Mouse (Mus musculus) forebrain, embryonic 13.5 days (tissue): ENCODE data around the gene Acadvl. TPM values are rescaled to one million over a fixed set of nuclear protein-coding genes. Genes with fewer than 3 reads are reported as not detected.
"Not testable (repeated sequence)": the region's sequence is repeated elsewhere in the genome, so short reads cannot be mapped to it uniquely, and the experiment has no call there.

Source experiments
- ATAC-seq: fragments of 200-750 bp; cut with Nextera tagmentation; 2 replicates; pipeline ENCODE4 v1.8.0; 2017
- H3K27ac ChIP-seq: fragments of 300-500 bp; sonication (generic); 2 replicates; pipeline ENCODE4 v1.5.1; 2015; ENCODE audit warnings: inconsistent platforms, mild to moderate bottlenecking, moderate library complexity
- H3K27me3 ChIP-seq: fragments of 300-500 bp; sonication (generic); 2 replicates; pipeline ENCODE4 v1.6.1; 2015; ENCODE audit warnings: mild to moderate bottlenecking, inconsistent platforms
- H3K36me3 ChIP-seq: fragments of 300-500 bp; sonication (generic); 2 replicates; pipeline ENCODE4 v1.6.1; 2015; ENCODE audit warnings: mild to moderate bottlenecking, inconsistent platforms; ENCODE audit not compliant: poor library complexity, severe bottlenecking
- H3K4me1 ChIP-seq: fragments of 300-500 bp; sonication (generic); 2 replicates; pipeline ENCODE4 v1.6.1; 2015; ENCODE audit warnings: inconsistent platforms
- H3K4me2 ChIP-seq: fragments of 300-500 bp; sonication (generic); 2 replicates; pipeline ENCODE4 v1.6.1; 2015; ENCODE audit warnings: inconsistent platforms, mild to moderate bottlenecking, moderate library complexity
- H3K4me3 ChIP-seq: fragments of 300-500 bp; sonication (generic); 2 replicates; pipeline ENCODE4 v1.5.1; 2015; ENCODE audit warnings: mild to moderate bottlenecking, inconsistent platforms
- H3K9ac ChIP-seq: fragments of 300-500 bp; sonication (generic); 2 replicates; pipeline ENCODE4 v1.6.1; 2015; ENCODE audit warnings: mild to moderate bottlenecking, inconsistent platforms
- H3K9me3 ChIP-seq: fragments of 300-500 bp; sonication (generic); replicated peaks from 2 replicates; pipeline ENCODE4 v1.6.1; 2016; ENCODE audit warnings: inconsistent platforms
- WGBS: fragments of 180-500 bp; shearing (Covaris S2); methylation state at CpG from one replicate; pipeline ENCODE4 v1.1.7; 2015; 5-methylcytosine and 5-hydroxymethylcytosine counted together
- polyA plus RNA-seq: library from polyadenylated mRNA; unstranded; fragments of >200 nt; fragmentation: Nextera tagmentation; extraction: Ambion mirVana; gene quantifications from 2 replicates; pipeline ENCODE4 v1.2.1, GENCODE M21; 2015

The Acadvl gene
- polyA plus RNA-seq, 1 experiment from 2014 or later = 48.7 TPM

- H3K9me3 ChIP-seq = no peaks in the 10 kb centered on the region
- H3K36me3 ChIP-seq = no peaks in the 10 kb centered on the region
- H3K27ac ChIP-seq = peak overlapping the region; percentile 48
- no peaks in the 10 kb centered on the region for H3K27me3 ChIP-seq
- 13% methylated on average over 6 of the region's 6 CpGs for WGBS
- peaks cover 90% of the 10 kb centered on the region for H3K4me1 ChIP-seq
- no peak for ATAC-seq
- peak overlapping the region; percentile 66 for H3K9ac ChIP-seq
- H3K4me2 ChIP-seq = peak overlapping the region; percentile 68
- H3K4me3 ChIP-seq = peak overlapping the region; percentile 37
Observed at GRCm38 (mm10) chr11:70024151-70024514, 8.9 kb upstream of the Acadvl start.

- Histone ChIP-seq H3K27me3 (no peaks in the 10 kb centered on the region), H3K36me3 (no peaks in the 10 kb centered on the region), H3K4me1 (peaks cover 91% of the 10 kb centered on the region), H3K27ac (peak overlapping the region; percentile 57), H3K4me3 (peak overlapping the region; percentile 37), H3K4me2 (peak overlapping the region; percentile 68), H3K9me3 (no peaks in the 10 kb centered on the region), H3K9ac (peak overlapping the region; percentile 66)
- ATAC-seq = no peak
- WGBS = 6% methylated on average over 21 of the region's 29 CpGs
Observed at GRCm38 (mm10) chr11:70023481-70024150, 8.4 kb upstream of the Acadvl start.

GRCm38 (mm10) chr11:70021264-70022132, 6.3 kb upstream of the Acadvl start:
- ATAC-seq = peak; percentile 71
- Histone ChIP-seq H3K27ac (peak overlapping the region; percentile 96), H3K9me3 (no peaks in the 10 kb centered on the region), H3K4me3 (peak overlapping the region; percentile 71), H3K36me3 (no peaks in the 10 kb centered on the region), H3K9ac (peak overlapping the region; percentile 92), H3K27me3 (no peaks in the 10 kb centered on the region), H3K4me1 (peaks cover 83% of the 10 kb centered on the region), H3K4me2 (peak overlapping the region; percentile 92)
- WGBS = under 1% methylated on average over 40 of the region's 40 CpGs

DNA sequence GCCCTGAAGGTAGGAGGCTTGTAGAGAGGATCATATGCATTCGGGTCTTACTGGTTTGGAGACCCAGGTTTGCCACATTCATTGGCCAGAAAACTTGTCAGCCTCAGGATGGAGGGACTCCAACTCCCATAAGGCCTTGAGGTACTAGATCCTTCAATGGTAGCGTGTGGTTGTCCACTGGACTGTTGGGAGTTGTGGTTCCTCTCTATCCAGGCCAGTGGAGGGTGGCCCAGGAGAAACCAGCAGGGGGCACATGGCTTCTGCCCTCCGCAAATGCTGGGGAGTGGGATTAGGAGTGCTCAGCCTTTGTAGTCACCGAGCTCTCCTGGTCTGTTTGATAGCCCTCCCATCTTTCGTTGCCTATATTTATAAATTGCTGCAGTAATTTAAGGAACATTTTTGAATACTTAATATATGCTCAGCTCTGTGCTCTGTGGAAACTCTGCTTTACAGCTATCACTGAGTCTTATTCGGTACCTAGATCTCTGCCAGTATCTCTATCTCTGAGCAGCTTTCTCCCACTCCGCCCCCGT, 5.6 kb upstream of the Acadvl start:
- Histone ChIP-seq H3K27me3 (no peaks in the 10 kb centered on the region), H3K27ac (peak overlapping the region; percentile 96), H3K9ac (peak overlapping the region; percentile 92), H3K9me3 (no peaks in the 10 kb centered on the region), H3K36me3 (no peaks in the 10 kb centered on the region), H3K4me3 (peak overlapping the region; percentile 71), H3K4me2 (peak overlapping the region; percentile 92), H3K4me1 (peaks cover 76% of the 10 kb centered on the region)
- ATAC-seq = peak; percentile 79
- under 1% methylated on average over 8 of the region's 8 CpGs for WGBS

GRCm38 (mm10) chr11:70020022-70020631, 4.9 kb upstream of the Acadvl start:
- H3K4me3 ChIP-seq = peak overlapping the region; percentile 71
- peak overlapping the region; percentile 96 for H3K27ac ChIP-seq
- no peaks in the 10 kb centered on the region for H3K9me3 ChIP-seq
- H3K4me1 ChIP-seq = peaks cover 74% of the 10 kb centered on the region
- no peaks in the 10 kb centered on the region for H3K27me3 ChIP-seq
- no peaks in the 10 kb centered on the region for H3K36me3 ChIP-seq
- peak overlapping the region; percentile 92 for H3K4me2 ChIP-seq
- no peak for ATAC-seq
- peak overlapping the region; percentile 92 for H3K9ac ChIP-seq
- 9% methylated on average over 8 of the region's 8 CpGs for WGBS

GRCm38 (mm10) chr11:70019495-70020021, 4.3 kb upstream of the Acadvl start:
- H3K27ac ChIP-seq = peak overlapping the region; percentile 96
- peaks cover 74% of the 10 kb centered on the region for H3K4me1 ChIP-seq
- 18% methylated on average over 2 of the region's 2 CpGs for WGBS

GRCm38 (mm10) chr11:70018131-70018990, 3.1 kb upstream of the Acadvl start:
- peak overlapping the region; percentile 71 for H3K4me3 ChIP-seq
- peak overlapping the region; percentile 92 for H3K9ac ChIP-seq
- no peaks in the 10 kb centered on the region for H3K27me3 ChIP-seq
- H3K27ac ChIP-seq = peak overlapping the region; percentile 96
- H3K4me1 ChIP-seq = peaks cover 67% of the 10 kb centered on the region
- peak overlapping the region; percentile 92 for H3K4me2 ChIP-seq
- ATAC-seq = no peak
- H3K9me3 ChIP-seq = no peaks in the 10 kb centered on the region
- 3% methylated on average over 19 of the region's 25 CpGs for WGBS
- H3K36me3 ChIP-seq = peaks cover 7% of the 10 kb centered on the region

More at GRCm38 (mm10) chr11:70019495-70020021, 4.3 kb upstream of the Acadvl start:
- Histone ChIP-seq H3K9me3 (no peaks in the 10 kb centered on the region), H3K4me2 (peak overlapping the region; percentile 92), H3K4me3 (peak overlapping the region; percentile 71), H3K27me3 (no peaks in the 10 kb centered on the region), H3K36me3 (no peaks in the 10 kb centered on the region), H3K9ac (peak overlapping the region; percentile 92)
- ATAC-seq = no peak

GRCm38 (mm10) chr11:70017199-70017767, 2.1 kb upstream of the Acadvl start:
- no peak for ATAC-seq
- 29% methylated on average over 7 of the region's 7 CpGs for WGBS
- peaks cover 56% of the 10 kb centered on the region for H3K4me1 ChIP-seq
- no peaks in the 10 kb centered on the region for H3K9me3 ChIP-seq
- peak overlapping the region; percentile 71 for H3K4me3 ChIP-seq
- peaks cover 18% of the 10 kb centered on the region for H3K36me3 ChIP-seq
- H3K4me2 ChIP-seq = peak overlapping the region; percentile 92
- H3K27me3 ChIP-seq = no peaks in the 10 kb centered on the region
- peak overlapping the region; percentile 96 for H3K27ac ChIP-seq
- H3K9ac ChIP-seq = peak overlapping the region; percentile 92

DNA sequence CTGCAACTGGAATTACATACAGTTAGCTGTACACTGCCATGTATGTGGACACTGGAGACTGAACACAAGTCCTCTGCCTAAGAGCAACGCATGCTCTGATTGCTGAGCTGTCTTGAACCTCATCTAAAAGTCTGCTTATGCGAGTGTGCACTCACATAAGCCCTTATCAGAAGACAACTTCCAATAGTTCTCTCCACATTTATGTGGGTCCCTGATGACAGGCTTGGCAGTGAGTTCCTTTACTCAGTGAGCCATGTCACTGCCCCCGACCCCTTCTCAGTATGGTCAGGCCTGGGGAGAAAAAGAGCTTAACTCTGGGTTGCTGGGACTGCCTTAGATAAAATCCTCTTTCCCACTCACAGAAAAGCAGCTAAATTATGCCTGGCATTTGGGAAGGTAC, 1.5 kb upstream of the Acadvl start, which contains the start of gene Dlg4:
Dlg4 (plus strand) TSS at position 274 of the 400 bp plus-strand sequence.
- no peak for ATAC-seq
- Histone ChIP-seq H3K27me3 (no peaks in the 10 kb centered on the region), H3K4me2 (peak within 1 kb of the TSS; percentile 92), H3K9me3 (no peaks in the 10 kb centered on the region), H3K27ac (peak within 1 kb of the TSS; percentile 96), H3K9ac (peak within 1 kb of the TSS; percentile 92), H3K36me3 (peaks cover 24% of the 10 kb centered on the region), H3K4me1 (peaks cover 51% of the 10 kb centered on the region), H3K4me3 (peak within 1 kb of the TSS; percentile 71)
- 78% methylated on average over 3 of the region's 3 CpGs for WGBS

DNA sequence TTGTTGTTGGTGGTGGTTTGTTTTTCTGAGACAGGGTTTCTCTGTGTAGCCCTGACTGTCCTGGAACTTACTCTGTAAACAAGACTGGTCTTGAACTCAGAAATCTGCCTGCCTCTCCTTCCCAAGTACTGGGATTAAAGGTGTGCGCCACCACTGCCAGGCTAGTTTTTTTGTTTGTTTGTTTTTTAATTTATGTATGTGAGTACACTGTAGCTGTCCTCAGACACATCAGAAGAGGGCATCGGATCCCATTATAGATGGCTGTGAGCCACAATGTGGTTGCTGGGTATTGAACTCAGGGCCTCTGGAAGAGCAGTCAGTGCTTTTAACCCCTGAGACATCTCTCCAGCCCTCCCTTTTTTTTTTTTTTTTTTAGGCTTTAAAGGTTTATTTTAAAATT, 966 bp upstream of the Acadvl start:
- H3K9me3 ChIP-seq, H3K4me2 ChIP-seq, ATAC-seq, H3K9ac ChIP-seq, H3K4me3 ChIP-seq, H3K27ac ChIP-seq, H3K27me3 ChIP-seq: not testable (repeated sequence)
- H3K4me1 ChIP-seq = peaks cover 51% of the 10 kb centered on the region
- peaks cover 29% of the 10 kb centered on the region for H3K36me3 ChIP-seq
- 86% methylated on average over 2 of the region's 2 CpGs for WGBS
